Mouse (Mus musculus): ENCODE measurements at regions not wholly inside any gene's neighbourhood (a gene's known extent, or its start where the extent isn't known, plus 50 kb on each side); places are given as distances from the start of the nearest gene placed in this dataset.

- Histone ChIP-seq H3K79me2 (ENCODE audit: control insufficient read depth, insufficient read depth, low read length, poor library complexity) (no peaks in the 10 kb centered on the region), H3K9ac (ENCODE audit: control insufficient read depth, low read depth, low read length, poor library complexity, severe bottlenecking) (no peak overlapping the region), H3K27me3 (ENCODE audit: control insufficient read depth in 1 of 2, insufficient read depth in 2 of 2, low read length in 2 of 2) (no peaks in the 10 kb centered on the region), H3K27ac (ENCODE audit: control insufficient read depth, low read depth, low read length) (no peak overlapping the region), H3K36me3 (ENCODE audit: control insufficient read depth in 1 of 2, insufficient read depth in 2 of 2, low read length in 2 of 2) (no peaks in the 10 kb centered on the region), H3K9me3 (replicated peaks; ENCODE audit: insufficient read depth, low read length) (no peaks in the 10 kb centered on the region), H3K4me1 (ENCODE audit: control insufficient read depth in 1 of 2, insufficient read depth in 2 of 2, low read length in 2 of 2) (no peaks in the 10 kb centered on the region), H3K4me3 (ENCODE audit: control insufficient read depth in 1 of 2, insufficient read depth in 1 of 2, low read depth in 2 of 2, low read length in 2 of 2) (no peak overlapping the region)
- TF ChIP-seq TCF12 (IDR thresholded peaks at IDR 0.05; ENCODE audit: low read depth, low read length) (no peak), TAL1 (IDR thresholded peaks at IDR 0.05; ENCODE audit: low read length) (no peak), MYB (IDR thresholded peaks at IDR 0.05; ENCODE audit: low read depth, low read length) (no peak), USF2 (IDR thresholded peaks at IDR 0.05; ENCODE audit: borderline replicate concordance in 1 of 2, insufficient read depth in 1 of 2, low read depth in 1 of 2, low read length in 2 of 2) (no peak), E2F4 (IDR thresholded peaks at IDR 0.05; ENCODE audit: borderline replicate concordance, low read depth, low read length) (no peak), SMC3 (IDR thresholded peaks at IDR 0.05; ENCODE audit: low read depth, low read length) (no peak), ELF1 (IDR thresholded peaks at IDR 0.05; ENCODE audit: low read depth, low read length) (no peak), SIN3A (IDR thresholded peaks at IDR 0.05; ENCODE audit: low read length) (no peak), UBTF (IDR thresholded peaks at IDR 0.05; ENCODE audit: borderline replicate concordance, insufficient read depth, low read depth, low read length) (no peak), MXI1 (IDR thresholded peaks at IDR 0.05; ENCODE audit: low read depth, low read length) (no peak), MAZ (IDR thresholded peaks at IDR 0.05; ENCODE audit: low read depth, low read length) (no peak), KAT2A (conservative IDR thresholded peaks at IDR 0.05; ENCODE audit: low read depth, low read length) (no peak), RCOR1 (IDR thresholded peaks at IDR 0.05; ENCODE audit: low read depth, low read length) (no peak), GATA1 (IDR thresholded peaks at IDR 0.05; ENCODE audit: low read depth, low read length) (no peak), EP300 (IDR thresholded peaks at IDR 0.05; ENCODE audit: low read depth in 1 of 2, low read length in 2 of 2) (no peak), NELFE (IDR thresholded peaks at IDR 0.05; ENCODE audit: low read depth, low read length) (no peak), POLR2AphosphoS5 (IDR thresholded peaks at IDR 0.05; ENCODE audit: borderline replicate concordance, low read depth, low read length) (no peak), USF1 (IDR thresholded peaks at IDR 0.05; ENCODE audit: low read depth, low read length) (no peak), MEF2A (IDR thresholded peaks at IDR 0.05; ENCODE audit: extremely low read depth, insufficient replicate concordance, low read depth, low read length, poor library complexity, severe bottlenecking) (no peak)
- no peak for DNase-seq (ENCODE audit: low read depth, low spot score)
These were observed 254.7 kb downstream of the Cxcl12 start for GRCm38 (mm10) chr6:117422846-117423573.

- Histone ChIP-seq H3K9me3 (replicated peaks; ENCODE audit: insufficient read depth, low read length) (no peaks in the 10 kb centered on the region), H3K9ac (ENCODE audit: control insufficient read depth, low read depth, low read length, poor library complexity, severe bottlenecking) (no peak overlapping the region), H3K27me3 (ENCODE audit: control insufficient read depth in 1 of 2, insufficient read depth in 2 of 2, low read length in 2 of 2) (no peaks in the 10 kb centered on the region), H3K79me2 (ENCODE audit: control insufficient read depth, insufficient read depth, low read length, poor library complexity) (no peaks in the 10 kb centered on the region), H3K36me3 (ENCODE audit: control insufficient read depth in 1 of 2, insufficient read depth in 2 of 2, low read length in 2 of 2) (no peaks in the 10 kb centered on the region), H3K4me3 (ENCODE audit: control insufficient read depth in 1 of 2, insufficient read depth in 1 of 2, low read depth in 2 of 2, low read length in 2 of 2) (no peak overlapping the region), H3K4me1 (ENCODE audit: control insufficient read depth in 1 of 2, insufficient read depth in 2 of 2, low read length in 2 of 2) (no peaks in the 10 kb centered on the region), H3K27ac (ENCODE audit: control insufficient read depth, low read depth, low read length) (no peak overlapping the region)
- no peak for TF ChIP-seq JUND (IDR thresholded peaks at IDR 0.05; ENCODE audit: low read depth, low read length)
- DNase-seq (ENCODE audit: low read depth, low spot score), result no peak
These were observed 258.0 kb downstream of the Cxcl12 start for GRCm38 (mm10) chr6:117426363-117426762.
